Mouse (Mus musculus): ENCODE measurements around the gene Nptx1. TPM values are rescaled to one million over a fixed set of nuclear protein-coding genes. Genes with fewer than 3 reads are reported as not detected.

The Nptx1 gene
- polyA plus RNA-seq, 1 experiment from 2014 or later: 23.7 TPM

- Histone ChIP-seq H3K9ac (replicated peaks; ENCODE audit: low read depth, low read length) (no peak overlapping the region), H3K9me3 (ENCODE audit: control insufficient read depth, low read length) (no peaks in the 10 kb centered on the region), H3K4me3 (ENCODE audit: low read depth, low read length) (no peak overlapping the region), H3K4me1 (ENCODE audit: control insufficient read depth, insufficient read depth, low read length) (peaks cover 5% of the 10 kb centered on the region; the same call in 1 of the 2 replicates), H3K27ac (ENCODE audit: low read depth, low read length) (no peak overlapping the region), H3K4me2 (ENCODE audit: low read depth, low read length) (no peak overlapping the region), H3K27me3 (ENCODE audit: control insufficient read depth, insufficient read depth, low read length) (no peaks in the 10 kb centered on the region), H3K36me3 (ENCODE audit: control insufficient read depth, insufficient read depth, low read length) (peaks cover 3% of the 10 kb centered on the region; the same call in 1 of the 2 replicates)
- 83% methylated on average over 5 of the region's 5 CpGs for WGBS
- no peak for ATAC-seq (ENCODE audit: low read depth)
Observed at GRCm38 (mm10) chr11:119496147-119496546, 51.4 kb downstream of the Nptx1 start.

- WGBS: 92% methylated on average over 4 of the region's 4 CpGs
- H3K36me3 ChIP-seq (ENCODE audit: control insufficient read depth, insufficient read depth, low read length): peaks cover 2% of the 10 kb centered on the region; the same call in 1 of the 2 replicates
- no peak overlapping the region for H3K4me3 ChIP-seq (ENCODE audit: low read depth, low read length)
- ATAC-seq (ENCODE audit: low read depth): no peak
- H3K9ac ChIP-seq (replicated peaks; ENCODE audit: low read depth, low read length): no peak overlapping the region
- no peak overlapping the region for H3K27ac ChIP-seq (ENCODE audit: low read depth, low read length)
- no peak overlapping the region for H3K4me2 ChIP-seq (ENCODE audit: low read depth, low read length)
- H3K4me1 ChIP-seq (ENCODE audit: control insufficient read depth, insufficient read depth, low read length): peaks cover 5% of the 10 kb centered on the region; the same call in 1 of the 2 replicates
- no peaks in the 10 kb centered on the region for H3K27me3 ChIP-seq (ENCODE audit: control insufficient read depth, insufficient read depth, low read length)
- no peaks in the 10 kb centered on the region for H3K9me3 ChIP-seq (ENCODE audit: control insufficient read depth, low read length)
Observed at GRCm38 (mm10) chr11:119493516-119493915, 54.0 kb downstream of the Nptx1 start.

GRCm38 (mm10) chr11:119492830-119493229 is 54.7 kb downstream of the Nptx1 start:
- Histone ChIP-seq H3K27me3 (ENCODE audit: control insufficient read depth, insufficient read depth, low read length) (no peaks in the 10 kb centered on the region), H3K36me3 (ENCODE audit: control insufficient read depth, insufficient read depth, low read length) (no peaks in the 10 kb centered on the region), H3K4me1 (ENCODE audit: control insufficient read depth, insufficient read depth, low read length) (peaks cover 5% of the 10 kb centered on the region; the same call in 1 of the 2 replicates), H3K9ac (replicated peaks; ENCODE audit: low read depth, low read length) (no peak overlapping the region), H3K27ac (ENCODE audit: low read depth, low read length) (no peak overlapping the region), H3K4me3 (ENCODE audit: low read depth, low read length) (no peak overlapping the region), H3K4me2 (ENCODE audit: low read depth, low read length) (peak overlapping the region; percentile 59; the same call in 1 of the 2 replicates), H3K9me3 (ENCODE audit: control insufficient read depth, low read length) (no peaks in the 10 kb centered on the region)
- ATAC-seq (ENCODE audit: low read depth): no peak
- 94% methylated on average over 6 of the region's 6 CpGs for WGBS

- peaks cover 5% of the 10 kb centered on the region; the same call in 1 of the 2 replicates for H3K4me1 ChIP-seq (ENCODE audit: control insufficient read depth, insufficient read depth, low read length)
- H3K36me3 ChIP-seq (ENCODE audit: control insufficient read depth, insufficient read depth, low read length): no peaks in the 10 kb centered on the region
- peak; percentile 49; the same call in 1 of the 2 replicates for ATAC-seq (ENCODE audit: low read depth)
- H3K4me3 ChIP-seq (ENCODE audit: low read depth, low read length): peak overlapping the region; percentile 77
- peak overlapping the region; percentile 59 for H3K4me2 ChIP-seq (ENCODE audit: low read depth, low read length)
- H3K9me3 ChIP-seq (ENCODE audit: control insufficient read depth, low read length): no peaks in the 10 kb centered on the region
- H3K9ac ChIP-seq (replicated peaks; ENCODE audit: low read depth, low read length): peak overlapping the region; percentile 88
- WGBS: 6% methylated on average over 27 of the region's 27 CpGs
- peak overlapping the region; percentile 95 for H3K27ac ChIP-seq (ENCODE audit: low read depth, low read length)
- H3K27me3 ChIP-seq (ENCODE audit: control insufficient read depth, insufficient read depth, low read length): no peaks in the 10 kb centered on the region
Observed at GRCm38 (mm10) chr11:119491690-119492087, 55.9 kb downstream of the Nptx1 start.

GRCm38 (mm10) chr11:119490861-119491689 is 56.5 kb downstream of the Nptx1 start, which contains the start of gene Endov:
Gene Endov, plus strand, starts transcription at chr11:119491347.
- no peaks in the 10 kb centered on the region for H3K27me3 ChIP-seq (ENCODE audit: control insufficient read depth, insufficient read depth, low read length)
- ATAC-seq (ENCODE audit: low read depth): peak; percentile 95
- H3K4me1 ChIP-seq (ENCODE audit: control insufficient read depth, insufficient read depth, low read length): peaks cover 5% of the 10 kb centered on the region; the same call in 1 of the 2 replicates
- peak within 1 kb of the TSS; percentile 88 for H3K9ac ChIP-seq (replicated peaks; ENCODE audit: low read depth, low read length)
- H3K36me3 ChIP-seq (ENCODE audit: control insufficient read depth, insufficient read depth, low read length): no peaks in the 10 kb centered on the region
- H3K4me2 ChIP-seq (ENCODE audit: low read depth, low read length): peak within 1 kb of the TSS; percentile 59
- no peaks in the 10 kb centered on the region for H3K9me3 ChIP-seq (ENCODE audit: control insufficient read depth, low read length)
- H3K4me3 ChIP-seq (ENCODE audit: low read depth, low read length): peak within 1 kb of the TSS; percentile 77
- H3K27ac ChIP-seq (ENCODE audit: low read depth, low read length): peak within 1 kb of the TSS; percentile 95
- WGBS: under 1% methylated on average over 66 of the region's 66 CpGs

Other genes with a start within 250 kb of the Nptx1 start
- gene Eif4a3, start 247.7 kb downstream of the Nptx1 start, polyA plus RNA-seq (2014; fragmentation: Nextera tagmentation; extraction: Ambion mirVana): 240 and 251 TPM in 2 replicates
- gene Card14, start 240.0 kb downstream of the Nptx1 start, polyA plus RNA-seq (2014; fragmentation: Nextera tagmentation; extraction: Ambion mirVana): 0.25 and 0.32 TPM in 2 replicates
- gene Sgsh, start 192.2 kb downstream of the Nptx1 start, polyA plus RNA-seq (2014; fragmentation: Nextera tagmentation; extraction: Ambion mirVana): 4.4 and 5.0 TPM in 2 replicates
- 5.1 and 5.2 TPM in 2 replicates for gene Slc26a11, start 192.2 kb downstream of the Nptx1 start, polyA plus RNA-seq (2014; fragmentation: Nextera tagmentation; extraction: Ambion mirVana)
- 0.72 and 1.7 TPM in 2 replicates for gene Rnf213, start 154.7 kb downstream of the Nptx1 start, polyA plus RNA-seq (2014; fragmentation: Nextera tagmentation; extraction: Ambion mirVana)
- 12.7 and 13.8 TPM in 2 replicates for gene Endov, start 56.4 kb downstream of the Nptx1 start, polyA plus RNA-seq (2014; fragmentation: Nextera tagmentation; extraction: Ambion mirVana)
- 12.1 and 13.4 TPM in 2 replicates for gene Rptor, start 55.2 kb upstream of the Nptx1 start, polyA plus RNA-seq (2014; fragmentation: Nextera tagmentation; extraction: Ambion mirVana)